Comparison of ENCODE assay signal across 29 mouse cellular contexts in genomic region chr9:59280888-59281287, GRCm38 (mm10). TPM values are rescaled to one million over a fixed set of nuclear protein-coding genes. Genes with fewer than 3 reads are reported as not detected.
DNase-seq lines count a peak whose midpoint lies in the region; ATAC-seq lines count a peak whose summit lies in the region.
"Had no signal": no experiment of that assay in that cellular context is flagged by ENCODE, and none has a peak within 500 bp of the region (broad histone marks: within the 10 kb centered on the region; RNA-seq: fewer than 3 reads in every experiment).

No protein-coding gene starts in this region.

- no peaks in the 10 kb centered on the region for H3K27me3 ChIP-seq in forebrain, embryonic 14.5 days (replicated peaks; ENCODE audit: control insufficient read depth, insufficient read depth, low read length)
- H3K27me3 ChIP-seq in forebrain, embryonic 10.5 days (ENCODE audit: poor library complexity, severe bottlenecking): no peaks in the 10 kb centered on the region
- H3K27me3 ChIP-seq: embryonic facial prominence, embryonic 13.5 days; heart, embryonic 12.5 days; heart, embryonic 15.5 days; hindbrain, embryonic 13.5 days; intestine, embryonic 15.5 days had no signal

- 0 out of 2 replicates have a peak overlapping the region, but pooled peaks have one; percentile 33 for H3K27ac ChIP-seq in forebrain, embryonic 14.5 days (ENCODE audit: low read depth, low read length)
- H3K27ac ChIP-seq in forebrain, embryonic 10.5 days: no peak overlapping the region
- H3K27ac ChIP-seq: embryonic facial prominence, embryonic 10.5 days; embryonic facial prominence, embryonic 13.5 days; gastrocnemius, adult 2 months; heart, embryonic 15.5 days; hindbrain, embryonic 10.5 days; intestine, embryonic 15.5 days had no signal

- no peak overlapping the region for H3K4me3 ChIP-seq in forebrain, embryonic 14.5 days (ENCODE audit: low read depth, low read length)
- no peak overlapping the region for H3K4me3 ChIP-seq in forebrain, embryonic 10.5 days
- H3K4me3 ChIP-seq: embryonic facial prominence, embryonic 10.5 days; embryonic facial prominence, embryonic 13.5 days; erythroblast, embryonic 14.5 days; gastrocnemius, adult 2 months; heart, embryonic 12.5 days; heart, embryonic 15.5 days; hindbrain, embryonic 10.5 days; hindbrain, embryonic 13.5 days; intestine, embryonic 15.5 days had no signal

- H3K4me1 ChIP-seq in forebrain, embryonic 14.5 days (ENCODE audit: control insufficient read depth, insufficient read depth, low read length): no peaks in the 10 kb centered on the region
- peaks cover 10% of the 10 kb centered on the region; the same call in 1 of the 2 replicates for H3K4me1 ChIP-seq in forebrain, embryonic 10.5 days

- H3K9ac ChIP-seq in forebrain, embryonic 14.5 days (ENCODE audit: low read length): no peak overlapping the region
- H3K9ac ChIP-seq: embryonic facial prominence, embryonic 13.5 days; heart, embryonic 12.5 days; heart, embryonic 15.5 days; hindbrain, embryonic 13.5 days; intestine, embryonic 15.5 days had no signal

- DNase-seq in forebrain, embryonic 14.5 days (ENCODE audit: low spot score): no peak
- no peak for DNase-seq in forebrain, embryonic 10.5 days (ENCODE audit: extremely low spot score, low spot score)
- DNase-seq in adrenal gland, postnatal 36 days: no peak
- no peak for DNase-seq in thymus, postnatal 0 days (ENCODE audit: low spot score)
- DNase-seq: adrenal gland, adult 8-10 months; adrenal gland, postnatal 25 days; cerebellum, adult 11 months; cerebellum, adult 2 months; cerebellum, adult 9-11 months; cerebellum, postnatal 25 days; embryo, embryonic 11 days; gastrocnemius, adult 2 months; gastrocnemius, postnatal 14 days; heart, adult 18-20 months; heart, postnatal 10 days; heart, postnatal 36 days; kidney, adult 11 months had no signal

- ATAC-seq in forebrain, embryonic 14.5 days: no peak
- ATAC-seq in common myeloid progenitor, adult 5-6 weeks (replicated peaks; ENCODE audit: low read depth, poor library complexity, severe bottlenecking): peak; percentile 45
- peak; percentile 59 for ATAC-seq in granulocyte monocyte progenitor cell, adult 5-6 weeks (replicated peaks; ENCODE audit: poor library complexity, severe bottlenecking)
- ATAC-seq: activated CD4-positive, CD25-positive, alpha-beta regulatory T cell, adult 4 months; hindbrain, embryonic 16.5 days; intestine, embryonic 15.5 days had no signal

- 90% methylated on average over 5 of the region's 5 CpGs for whole genome bisulfite sequencing in forebrain, embryonic 14.5 days
- WGBS in forebrain, embryonic 10.5 days: 89% methylated on average over 5 of the region's 5 CpGs

- H3K36me3 ChIP-seq in forebrain, embryonic 14.5 days (ENCODE audit: control insufficient read depth, insufficient read depth, low read length): no peaks in the 10 kb centered on the region
- H3K36me3 ChIP-seq in forebrain, embryonic 10.5 days (replicated peaks): no peaks in the 10 kb centered on the region
- H3K36me3 ChIP-seq: embryonic facial prominence, embryonic 10.5 days; embryonic facial prominence, embryonic 13.5 days; heart, embryonic 12.5 days; heart, embryonic 15.5 days; hindbrain, embryonic 10.5 days; hindbrain, embryonic 13.5 days; intestine, embryonic 15.5 days had no signal

- no peak overlapping the region for H3K4me2 ChIP-seq in forebrain, embryonic 14.5 days (ENCODE audit: low read length)
- H3K4me2 ChIP-seq: embryonic facial prominence, embryonic 13.5 days; heart, embryonic 12.5 days; heart, embryonic 15.5 days; hindbrain, embryonic 13.5 days; intestine, embryonic 15.5 days had no signal

- no peaks in the 10 kb centered on the region for H3K9me3 ChIP-seq in forebrain, embryonic 14.5 days (replicated peaks; ENCODE audit: control insufficient read depth, low read length)
- no peaks in the 10 kb centered on the region for H3K9me3 ChIP-seq in forebrain, embryonic 10.5 days
- H3K9me3 ChIP-seq: embryonic facial prominence, embryonic 10.5 days; embryonic facial prominence, embryonic 13.5 days; heart, embryonic 12.5 days; heart, embryonic 15.5 days; hindbrain, embryonic 10.5 days; hindbrain, embryonic 13.5 days; intestine, embryonic 15.5 days had no signal

RNA-seq across cellular contexts. Expression of gene Adpgk, which starts 10.5 kb away (rescaled TPM):
- 21.9 and 23.6 TPM in 2 replicates for polyA plus RNA-seq in forebrain, embryonic 14.5 days (2014; fragmentation: Nextera tagmentation; extraction: Ambion mirVana)
- polyA plus RNA-seq in forebrain, embryonic 10.5 days (2016; fragmentation: Nextera tagmentation; extraction: Ambion mirVana): 34.7 and 40.9 TPM in 2 replicates
- 32.6 and 44.6 TPM in 2 replicates for total RNA-seq in common myeloid progenitor, adult 5-6 weeks (2017)
- total RNA-seq in granulocyte monocyte progenitor cell, adult 5-6 weeks (2014; fragmentation: Nextera tagmentation): 47.8 and 56.8 TPM in 2 replicates
- 48.4 and 55.0 TPM in 2 replicates for total RNA-seq in granulocyte monocyte progenitor cell, adult 5-6 weeks (2017)
- total RNA-seq in adrenal gland, postnatal 36 days (2021): 10 to 100 TPM; 30.1 to 32.6 TPM
- 19.1 and 20.6 TPM in 2 replicates for polyA plus RNA-seq in thymus, postnatal 0 days (2015; fragmentation: Nextera tagmentation; extraction: Ambion mirVana)
